Comparison of ENCODE assay signal across 9 mouse cellular contexts in the genomic region with DNA sequence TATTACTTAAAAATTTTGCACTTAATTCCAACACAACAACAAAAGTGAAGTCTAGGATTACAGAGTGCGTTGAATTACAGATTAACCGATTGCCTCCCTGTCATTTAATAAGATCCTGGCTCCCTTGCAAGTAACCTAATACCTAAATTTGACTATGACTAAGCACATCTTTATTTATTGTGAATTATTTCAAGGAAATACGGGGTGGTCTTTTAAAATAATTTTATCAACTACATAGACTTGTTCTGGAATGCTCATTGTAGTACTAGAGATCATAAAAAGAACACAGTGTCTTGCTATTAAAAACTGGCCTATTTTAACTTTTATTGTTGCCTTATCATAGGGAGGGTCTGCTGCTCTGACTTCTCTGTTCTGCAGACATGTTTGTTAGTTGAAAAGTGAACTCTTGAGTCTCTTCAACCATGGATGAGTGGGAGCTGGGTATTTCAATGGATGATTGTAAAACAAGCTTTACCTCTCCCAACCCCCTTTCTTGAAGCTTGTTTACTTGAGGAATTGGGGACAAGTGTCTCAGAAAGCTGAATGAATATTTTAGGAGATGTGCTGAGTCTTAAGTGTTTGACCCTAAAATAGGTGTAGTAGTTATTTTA. TPM values are rescaled to one million over a fixed set of nuclear protein-coding genes. Genes with fewer than 3 reads are reported as not detected.
DNase-seq lines count a peak whose midpoint lies in the region; ATAC-seq and TF ChIP-seq lines count a peak whose summit lies in the region.
"Had no signal": no experiment of that assay in that cellular context is flagged by ENCODE, and none has a peak within 500 bp of the region (broad histone marks: within the 10 kb centered on the region; RNA-seq: fewer than 3 reads in every experiment).

No protein-coding gene starts in this region.

- WGBS in liver, adult 2 months: 5% methylated on average over 3 of the region's 3 CpGs
- WGBS in embryonic facial prominence, embryonic 13.5 days: 13% methylated on average over 3 of the region's 3 CpGs
- 14% methylated on average over 3 of the region's 3 CpGs for WGBS in intestine, postnatal 0 days
- WGBS in neural tube, embryonic 14.5 days: 42% methylated on average over 3 of the region's 3 CpGs

- DNase-seq in liver, adult 2 months (ENCODE audit: extremely low read depth, low read depth, low spot score): peak; percentile 48
- DNase-seq in liver: no peak
- DNase-seq in adrenal gland, postnatal 10 days: no peak
- DNase-seq in embryo, embryonic 10 days (ENCODE audit: low spot score): no peak
- DNase-seq: kidney, adult 18-20 months had no signal

- ATAC-seq in embryonic facial prominence, embryonic 13.5 days (ENCODE audit: insufficient number of reproducible peaks, insufficient read depth, low FRiP score, low TSS enrichment, low read depth): no peak
- ATAC-seq in intestine, postnatal 0 days: no peak
- no peak for ATAC-seq in neural tube, embryonic 14.5 days (ENCODE audit: low read depth)
- no peak for ATAC-seq in frontal cortex, adult (ENCODE audit: low TSS enrichment)

- H3K36me3 ChIP-seq in liver, adult 2 months (ENCODE audit: control insufficient read depth, insufficient read depth, low read length): peaks cover 17% of the 10 kb centered on the region
- H3K36me3 ChIP-seq in embryonic facial prominence, embryonic 13.5 days: peaks cover 16% of the 10 kb centered on the region
- no peaks in the 10 kb centered on the region; the same call in 1 of the 2 replicates for H3K36me3 ChIP-seq in intestine, postnatal 0 days (ENCODE audit: control insufficient read depth, insufficient read depth)
- H3K36me3 ChIP-seq in neural tube, embryonic 14.5 days (ENCODE audit: control insufficient read depth, insufficient read depth, low read length): peaks cover 6% of the 10 kb centered on the region; the same call in 1 of the 2 replicates

- H3K27me3 ChIP-seq in liver, adult 2 months (ENCODE audit: control insufficient read depth, insufficient read depth, low read length): no peaks in the 10 kb centered on the region
- H3K27me3 ChIP-seq in embryonic facial prominence, embryonic 13.5 days: no peaks in the 10 kb centered on the region
- H3K27me3 ChIP-seq in intestine, postnatal 0 days (replicated peaks; ENCODE audit: control insufficient read depth, insufficient read depth, low read length): no peaks in the 10 kb centered on the region
- H3K27me3 ChIP-seq in neural tube, embryonic 14.5 days (ENCODE audit: control insufficient read depth, insufficient read depth, low read length): no peaks in the 10 kb centered on the region

- H3K9me3 ChIP-seq in embryonic facial prominence, embryonic 13.5 days: no peaks in the 10 kb centered on the region
- no peaks in the 10 kb centered on the region for H3K9me3 ChIP-seq in intestine, postnatal 0 days (ENCODE audit: control insufficient read depth)
- H3K9me3 ChIP-seq in neural tube, embryonic 14.5 days (ENCODE audit: control insufficient read depth, low read length): no peaks in the 10 kb centered on the region

- H3K79me2 ChIP-seq in liver, adult 2 months (ENCODE audit: control insufficient read depth, insufficient read depth, low read length): peaks cover 28% of the 10 kb centered on the region; the same call in 1 of the 2 replicates

- H3K9ac ChIP-seq in liver, adult 2 months (ENCODE audit: low read depth, low read length): peak overlapping the region; percentile 46; the same call in 1 of the 2 replicates
- peak overlapping the region; percentile 99 for H3K9ac ChIP-seq in embryonic facial prominence, embryonic 13.5 days
- H3K9ac ChIP-seq in intestine, postnatal 0 days (ENCODE audit: low read depth, low read length): no peak overlapping the region; the same call in 1 of the 2 replicates
- H3K9ac ChIP-seq in neural tube, embryonic 14.5 days (replicated peaks; ENCODE audit: low read depth, low read length): no peak overlapping the region; the same call in 1 of the 2 replicates

- no peak for TF ChIP-seq CTCF in liver, adult 2 months (IDR thresholded peaks at IDR 0.05; ENCODE audit: low read depth, low read length)
- no peak for TF ChIP-seq CTCF in intestine, postnatal 0 days (IDR thresholded peaks at IDR 0.05; ENCODE audit: low read depth)

- peaks cover 17% of the 10 kb centered on the region for H3K4me1 ChIP-seq in liver, adult 2 months (ENCODE audit: control insufficient read depth, insufficient read depth, low read length)
- peaks cover 20% of the 10 kb centered on the region for H3K4me1 ChIP-seq in embryonic facial prominence, embryonic 13.5 days
- no peaks in the 10 kb centered on the region; the same call in 1 of the 2 replicates for H3K4me1 ChIP-seq in intestine, postnatal 0 days (replicated peaks; ENCODE audit: control insufficient read depth, insufficient read depth, low read length)
- H3K4me1 ChIP-seq in neural tube, embryonic 14.5 days (ENCODE audit: control insufficient read depth, insufficient read depth, low read length): peaks cover 11% of the 10 kb centered on the region

- peak overlapping the region; percentile 51; the same call in 1 of the 2 replicates for H3K4me3 ChIP-seq in liver, adult 2 months (ENCODE audit: insufficient read depth, low read depth, low read length)
- peak overlapping the region; percentile 98 for H3K4me3 ChIP-seq in embryonic facial prominence, embryonic 13.5 days
- peak overlapping the region; percentile 98 for H3K4me3 ChIP-seq in intestine, postnatal 0 days (ENCODE audit: low read depth, low read length)
- peak overlapping the region; percentile 72 for H3K4me3 ChIP-seq in neural tube, embryonic 14.5 days (ENCODE audit: low read depth, low read length)

- TF ChIP-seq POLR2A in liver, adult 2 months (IDR thresholded peaks at IDR 0.05; ENCODE audit: extremely low read depth, insufficient read depth, low read length): no peak

- no peak overlapping the region for H3K27ac ChIP-seq in liver, adult 2 months (replicated peaks; ENCODE audit: insufficient read depth, low read depth, low read length)
- no peak overlapping the region for H3K27ac ChIP-seq in embryonic facial prominence, embryonic 13.5 days
- no peak overlapping the region for H3K27ac ChIP-seq in intestine, postnatal 0 days (ENCODE audit: low read depth, low read length)
- H3K27ac ChIP-seq in neural tube, embryonic 14.5 days (ENCODE audit: low read depth, low read length): no peak overlapping the region

- peak overlapping the region; percentile 81 for H3K4me2 ChIP-seq in embryonic facial prominence, embryonic 13.5 days
- H3K4me2 ChIP-seq in intestine, postnatal 0 days (replicated peaks; ENCODE audit: low read depth): peak overlapping the region; percentile 63
- H3K4me2 ChIP-seq in neural tube, embryonic 14.5 days (ENCODE audit: low read depth, low read length): peak overlapping the region; percentile 87

RNA-seq across cellular contexts. Expression of a gene that starts 1.4 kb away (rescaled TPM):
- total RNA-seq in liver, adult 2 months (2014; rRNA removed): 257 and 318 TPM in 2 replicates
- polyA plus RNA-seq in liver, adult 2 months (2012; rRNA removed): 26.0 and 37.2 TPM in 2 replicates
- 945 and 951 TPM in 2 replicates for polyA plus RNA-seq in embryonic facial prominence, embryonic 13.5 days (2015; fragmentation: Nextera tagmentation; extraction: Ambion mirVana)
- 605 and 624 TPM in 2 replicates for polyA plus RNA-seq in intestine, postnatal 0 days (2015; fragmentation: Nextera tagmentation; extraction: Ambion mirVana)
- 1,044 and 1,145 TPM in 2 replicates for polyA plus RNA-seq in neural tube, embryonic 14.5 days (2014; fragmentation: Nextera tagmentation; extraction: Ambion mirVana)
- total RNA-seq in adrenal gland, postnatal 10 days (2021): 100 to 1,000 TPM; 309 to 323 TPM

RNA-seq across cellular contexts. Expression of a gene that starts 19.4 kb away (rescaled TPM):
- 0.18 TPM in 1 of 2 replicates, not detected in the other for total RNA-seq in liver, adult 2 months (2014; rRNA removed)
- not detected in 2 replicates for polyA plus RNA-seq in liver, adult 2 months (2012; rRNA removed)
- not detected in 2 replicates for polyA plus RNA-seq in embryonic facial prominence, embryonic 13.5 days (2015; fragmentation: Nextera tagmentation; extraction: Ambion mirVana)
- polyA plus RNA-seq in intestine, postnatal 0 days (2015; fragmentation: Nextera tagmentation; extraction: Ambion mirVana): not detected in 2 replicates
- polyA plus RNA-seq in neural tube, embryonic 14.5 days (2014; fragmentation: Nextera tagmentation; extraction: Ambion mirVana): not detected in 2 replicates
- not detected for total RNA-seq in adrenal gland, postnatal 10 days (2021)

RNA-seq across cellular contexts. Expression of a gene that starts 49.7 kb away (rescaled TPM):
- 1.1 and 1.2 TPM in 2 replicates for total RNA-seq in liver, adult 2 months (2014; rRNA removed)
- polyA plus RNA-seq in liver, adult 2 months (2012; rRNA removed): 5.7 and 7.5 TPM in 2 replicates
- polyA plus RNA-seq in embryonic facial prominence, embryonic 13.5 days (2015; fragmentation: Nextera tagmentation; extraction: Ambion mirVana): 8.6 and 11.4 TPM in 2 replicates
- 3.3 TPM in 2 replicates for polyA plus RNA-seq in intestine, postnatal 0 days (2015; fragmentation: Nextera tagmentation; extraction: Ambion mirVana)
- polyA plus RNA-seq in neural tube, embryonic 14.5 days (2014; fragmentation: Nextera tagmentation; extraction: Ambion mirVana): 3.5 and 7.0 TPM in 2 replicates
- 10 to 100 TPM; 41.7 to 42.2 TPM for total RNA-seq in adrenal gland, postnatal 10 days (2021)

Comparison
In these comparisons a context has a peak if more than half of its experiments do, and no peak if none do; other contexts are left out.
1. H3K9ac ChIP-seq: peak in liver, adult 2 months (single experiment) and embryonic facial prominence, embryonic 13.5 days (single experiment); none in intestine, postnatal 0 days (single experiment) and neural tube, embryonic 14.5 days (single experiment).
2. RNA of a gene that starts 1.4 kb away (polyA plus RNA-seq): 1,044 to 1,145 TPM in neural tube, embryonic 14.5 days, 945 to 951 TPM in embryonic facial prominence, embryonic 13.5 days and 605 to 624 TPM in intestine, postnatal 0 days; 26.0 to 37.2 TPM in liver, adult 2 months; every median in the first group is over 10 times any median in the second.
3. Peak in every context shown above with its lines, with median percentiles within 50 percentile points of each other: H3K4me3 ChIP-seq and H3K4me2 ChIP-seq.